Mouse (Mus musculus) hindbrain, embryonic 11.5 days (tissue): ENCODE data around the gene Git2. TPM values are rescaled to one million over a fixed set of nuclear protein-coding genes. Genes with fewer than 3 reads are reported as not detected.

Experiments used
- ATAC-seq: fragments of 200-750 bp; cut with Nextera tagmentation; 2 replicates; pipeline ENCODE4 v1.8.0; 2017; ENCODE audit warnings: mild to moderate bottlenecking, moderate TSS enrichment, moderate library complexity; ENCODE audit not compliant: low FRiP score
- DNase-seq: peaks from one replicate; pipeline ENCODE4 v3.0.0-alpha.2; 2015; ENCODE audit warnings: low spot score
- H3K27ac ChIP-seq: fragments of 300-500 bp; sonication (generic); 2 replicates; pipeline ENCODE4 v1.5.1; 2014; ENCODE audit warnings: mild to moderate bottlenecking, low read depth, low read length
- H3K27me3 ChIP-seq: fragments of 300-500 bp; sonication (generic); 2 replicates; pipeline ENCODE4 v1.6.1; 2014; ENCODE audit warnings: mild to moderate bottlenecking, low read length, moderate library complexity, mixed read lengths; ENCODE audit not compliant: control insufficient read depth, insufficient read depth
- H3K36me3 ChIP-seq: fragments of 300-500 bp; sonication (generic); 2 replicates; pipeline ENCODE4 v1.6.1; 2014; ENCODE audit warnings: mild to moderate bottlenecking, low read length, moderate library complexity, mixed read lengths; ENCODE audit not compliant: control insufficient read depth, insufficient read depth
- H3K4me1 ChIP-seq: fragments of 300-500 bp; sonication (generic); replicated peaks from 2 replicates; pipeline ENCODE4 v1.6.1; 2014; ENCODE audit warnings: low read length, mixed read lengths; ENCODE audit not compliant: control insufficient read depth, insufficient read depth
- H3K4me2 ChIP-seq: fragments of 300-500 bp; sonication (generic); replicated peaks from 2 replicates; pipeline ENCODE4 v1.6.1; 2014; ENCODE audit warnings: mild to moderate bottlenecking, low read depth, low read length
- H3K4me3 ChIP-seq: fragments of 300-500 bp; sonication (generic); 2 replicates; pipeline ENCODE4 v1.5.1; 2014; ENCODE audit warnings: low read depth, low read length
- H3K9ac ChIP-seq: fragments of 300-500 bp; sonication (generic); 2 replicates; pipeline ENCODE4 v1.6.1; 2014; ENCODE audit warnings: low read depth, low read length
- H3K9me3 ChIP-seq: fragments of 300-500 bp; sonication (generic); 2 replicates; pipeline ENCODE4 v1.6.1; 2016; ENCODE audit warnings: low read length; ENCODE audit not compliant: control insufficient read depth
- WGBS: fragments of 180-500 bp; shearing (Covaris S2); extraction: QIAGEN DNeasy Blood & Tissue Kit; methylation state at CpG from one replicate; pipeline ENCODE4 v1.1.7; 2014; 5-methylcytosine and 5-hydroxymethylcytosine counted together
- polyA plus RNA-seq: library from polyadenylated mRNA; unstranded; fragments of >200 nt; fragmentation: Nextera tagmentation; extraction: Ambion mirVana; gene quantifications from 2 replicates; pipeline ENCODE4 v1.2.1, GENCODE M21; 2014

The Git2 gene
- polyA plus RNA-seq, 1 experiment from 2014 or later, result 42.2 TPM

GRCm38 (mm10) chr5:114696939-114697338, 78.4 kb downstream of the Git2 start:
- Histone ChIP-seq H3K4me1 (no peaks in the 10 kb centered on the region), H3K27me3 (no peaks in the 10 kb centered on the region), H3K4me3 (no peak overlapping the region), H3K36me3 (no peaks in the 10 kb centered on the region), H3K9me3 (no peaks in the 10 kb centered on the region), H3K4me2 (no peak overlapping the region), H3K9ac (no peak overlapping the region), H3K27ac (no peak overlapping the region)
- WGBS, result 81% methylated on average over 17 of the region's 17 CpGs
- DNase-seq (no peak), ATAC-seq (no peak)

GRCm38 (mm10) chr5:114695775-114696174, 79.5 kb downstream of the Git2 start:
- Histone ChIP-seq H3K4me3 (no peak overlapping the region), H3K27ac (no peak overlapping the region), H3K4me2 (no peak overlapping the region), H3K9ac (no peak overlapping the region), H3K36me3 (no peaks in the 10 kb centered on the region), H3K4me1 (no peaks in the 10 kb centered on the region), H3K9me3 (no peaks in the 10 kb centered on the region), H3K27me3 (no peaks in the 10 kb centered on the region)
- 75% methylated on average over 5 of the region's 5 CpGs for WGBS
- DNase-seq (no peak), ATAC-seq (no peak)

GRCm38 (mm10) chr5:114690633-114691567, 84.4 kb downstream of the Git2 start, which contains the start of gene Gltp:
TSS of gene Gltp (minus strand) at chr5:114690984.
- WGBS, result 4% methylated on average over 64 of the region's 75 CpGs
- DNase-seq, result peak; percentile 97
- Histone ChIP-seq H3K9ac (peak within 1 kb of the TSS; percentile 83), H3K4me3 (peak within 1 kb of the TSS; percentile 65), H3K36me3 (no peaks in the 10 kb centered on the region), H3K27ac (no peak within 1 kb of the TSS), H3K9me3 (no peaks in the 10 kb centered on the region), H3K27me3 (no peaks in the 10 kb centered on the region), H3K4me1 (peaks cover 5% of the 10 kb centered on the region; the same call in 1 of the 2 replicates), H3K4me2 (peak within 1 kb of the TSS; percentile 88)
- peak; percentile 96 for ATAC-seq

- Histone ChIP-seq H3K27ac (no peak overlapping the region), H3K27me3 (no peaks in the 10 kb centered on the region), H3K4me2 (peak overlapping the region; percentile 88), H3K9ac (peak overlapping the region; percentile 83), H3K4me3 (peak overlapping the region; percentile 65), H3K9me3 (no peaks in the 10 kb centered on the region), H3K4me1 (peaks cover 5% of the 10 kb centered on the region; the same call in 1 of the 2 replicates), H3K36me3 (no peaks in the 10 kb centered on the region)
- peak; percentile 33 for DNase-seq
- no peak for ATAC-seq
- WGBS, result 21% methylated on average over 16 of the region's 16 CpGs
These were observed 85.5 kb downstream of the Git2 start for GRCm38 (mm10) chr5:114689700-114690366.

GRCm38 (mm10) chr5:114688703-114689102, 86.6 kb downstream of the Git2 start:
- no peak overlapping the region for H3K4me2 ChIP-seq
- ATAC-seq, result no peak
- 86% methylated on average over 13 of the region's 13 CpGs for WGBS
- H3K27ac ChIP-seq, result no peak overlapping the region
- DNase-seq, result no peak
- no peak overlapping the region for H3K4me3 ChIP-seq
- H3K9ac ChIP-seq, result no peak overlapping the region
- H3K4me1 ChIP-seq, result peaks cover 5% of the 10 kb centered on the region; the same call in 1 of the 2 replicates
- no peaks in the 10 kb centered on the region for H3K27me3 ChIP-seq
- no peaks in the 10 kb centered on the region for H3K36me3 ChIP-seq
- H3K9me3 ChIP-seq, result no peaks in the 10 kb centered on the region

GRCm38 (mm10) chr5:114687901-114688300, 87.4 kb downstream of the Git2 start:
- Histone ChIP-seq H3K27me3 (no peaks in the 10 kb centered on the region), H3K4me2 (no peak overlapping the region), H3K4me3 (no peak overlapping the region), H3K27ac (no peak overlapping the region), H3K9me3 (no peaks in the 10 kb centered on the region), H3K4me1 (peaks cover 5% of the 10 kb centered on the region; the same call in 1 of the 2 replicates), H3K9ac (no peak overlapping the region), H3K36me3 (no peaks in the 10 kb centered on the region)
- DNase-seq (no peak), ATAC-seq (no peak)

GRCm38 (mm10) chr5:114686726-114687210, 88.5 kb downstream of the Git2 start:
- Histone ChIP-seq H3K36me3 (no peaks in the 10 kb centered on the region), H3K4me2 (no peak overlapping the region), H3K27me3 (no peaks in the 10 kb centered on the region), H3K4me3 (no peak overlapping the region), H3K9me3 (no peaks in the 10 kb centered on the region), H3K9ac (no peak overlapping the region), H3K27ac (no peak overlapping the region), H3K4me1 (peaks cover 5% of the 10 kb centered on the region; the same call in 1 of the 2 replicates)
- ATAC-seq (no peak), DNase-seq (no peak)
- 62% methylated on average over 7 of the region's 7 CpGs for WGBS

GRCm38 (mm10) chr5:114685986-114686385, 89.3 kb downstream of the Git2 start:
- ATAC-seq (no peak), DNase-seq (no peak)
- Histone ChIP-seq H3K27ac (no peak overlapping the region), H3K4me1 (peaks cover 5% of the 10 kb centered on the region; the same call in 1 of the 2 replicates), H3K4me2 (no peak overlapping the region), H3K27me3 (no peaks in the 10 kb centered on the region), H3K4me3 (no peak overlapping the region), H3K9ac (no peak overlapping the region), H3K9me3 (no peaks in the 10 kb centered on the region), H3K36me3 (no peaks in the 10 kb centered on the region)
- WGBS, result 89% methylated on average over 5 of the region's 5 CpGs
